Mouse (Mus musculus): Measurements from ENCODE around the gene Casp8.
"Not testable (repeated sequence)": the region's sequence is repeated elsewhere in the genome, so short reads cannot be mapped to it uniquely, and the experiment has no call there.

Casp8 gene

GRCm38 (mm10) chr1:58800644-58801043 is 5.5 kb downstream of the Casp8 start:
- DNase-seq (ENCODE audit: low spot score in 2 of 2): not testable (repeated sequence)

- DNase-seq (ENCODE audit: low spot score in 2 of 2): no peak
Observed at GRCm38 (mm10) chr1:58801558-58802285, 6.5 kb downstream of the Casp8 start.

GRCm38 (mm10) chr1:58802322-58803273 is 7.4 kb downstream of the Casp8 start:
- peak; percentile 18 to 25 for DNase-seq (ENCODE audit: low spot score in 2 of 2)

- no peak for DNase-seq (ENCODE audit: low spot score in 2 of 2)
Observed at GRCm38 (mm10) chr1:58803531-58803930, 8.4 kb downstream of the Casp8 start.

- DNase-seq (ENCODE audit: low spot score in 2 of 2): no peak
Observed at GRCm38 (mm10) chr1:58806651-58807050, 11.5 kb downstream of the Casp8 start.

- no peak for DNase-seq (ENCODE audit: low spot score in 2 of 2)
Observed at GRCm38 (mm10) chr1:58826319-58826718, 31.1 kb downstream of the Casp8 start.

GRCm38 (mm10) chr1:58830741-58831140 is 35.6 kb downstream of the Casp8 start:
- DNase-seq (ENCODE audit: low spot score in 2 of 2): no peak

- no peak for DNase-seq (ENCODE audit: low spot score in 2 of 2)
Observed at GRCm38 (mm10) chr1:58832198-58832597, 37.0 kb downstream of the Casp8 start.

GRCm38 (mm10) chr1:58856811-58857210 is 61.6 kb downstream of the Casp8 start:
- DNase-seq (ENCODE audit: low spot score in 2 of 2): not testable (repeated sequence)

GRCm38 (mm10) chr1:58859131-58859530 is 64.0 kb downstream of the Casp8 start:
- not testable (repeated sequence) for DNase-seq (ENCODE audit: low spot score in 2 of 2)

GRCm38 (mm10) chr1:58859738-58860365 is 64.7 kb downstream of the Casp8 start:
- not testable (repeated sequence) for DNase-seq (ENCODE audit: low spot score in 2 of 2)

GRCm38 (mm10) chr1:58860586-58860985 is 65.4 kb downstream of the Casp8 start:
- not testable (repeated sequence) for DNase-seq (ENCODE audit: low spot score in 2 of 2)

- not testable (repeated sequence) for DNase-seq (ENCODE audit: low spot score in 2 of 2)
Observed at GRCm38 (mm10) chr1:58876500-58876899, 81.3 kb downstream of the Casp8 start.

- not testable (repeated sequence) for DNase-seq (ENCODE audit: low spot score in 2 of 2)
Observed at GRCm38 (mm10) chr1:58879291-58879690, 84.1 kb downstream of the Casp8 start.

GRCm38 (mm10) chr1:58883279-58883678 is 88.1 kb downstream of the Casp8 start:
- DNase-seq (ENCODE audit: low spot score in 2 of 2): not testable (repeated sequence)

GRCm38 (mm10) chr1:58885646-58886045 is 90.5 kb downstream of the Casp8 start:
- no peak for DNase-seq (ENCODE audit: low spot score in 2 of 2)

- DNase-seq (ENCODE audit: low spot score in 2 of 2): no peak
Observed at GRCm38 (mm10) chr1:58889826-58890546, 94.8 kb downstream of the Casp8 start.

GRCm38 (mm10) chr1:58890697-58891290 is 95.6 kb downstream of the Casp8 start:
- DNase-seq (ENCODE audit: low spot score in 2 of 2): not testable (repeated sequence)

- not testable (repeated sequence) for DNase-seq (ENCODE audit: low spot score in 2 of 2)
Observed at GRCm38 (mm10) chr1:58891481-58892170, 96.5 kb downstream of the Casp8 start.

- DNase-seq (ENCODE audit: low spot score in 2 of 2): not testable (repeated sequence)
Observed at GRCm38 (mm10) chr1:58892386-58892785, 97.2 kb downstream of the Casp8 start.

Data from frontal cortex, postnatal 10 days (tissue).